Mouse (Mus musculus) C2C12 (cell line): ENCODE data around the gene Fam166a. TPM values are rescaled to one million over a fixed set of nuclear protein-coding genes. Genes with fewer than 3 reads are reported as not detected.

Experiments
- H3K27me3 ChIP-seq: one replicate; pipeline ENCODE4 v1.6.1; 2011; ENCODE audit not compliant: control insufficient read depth, insufficient read depth, insufficient read length
- H3K36me3 ChIP-seq: one replicate; pipeline ENCODE4 v1.6.1; 2011; ENCODE audit not compliant: control insufficient read depth, insufficient read depth
- H3K4me3 ChIP-seq: one replicate; pipeline ENCODE4 v1.5.1; 2011; ENCODE audit warnings: mild to moderate bottlenecking, control low read depth; ENCODE audit not compliant: poor library complexity, insufficient read depth, severe bottlenecking
- H3K79me2 ChIP-seq: one replicate; pipeline ENCODE4 v1.6.1; 2011; ENCODE audit not compliant: control insufficient read depth, insufficient read depth
- H3K79me3 ChIP-seq: one replicate; pipeline ENCODE4 v1.6.1; 2011; ENCODE audit warnings: low read depth, control low read depth
- H3ac ChIP-seq: one replicate; pipeline ENCODE3; 2011; ENCODE audit warnings: low read depth; ENCODE audit not compliant: control insufficient read depth, insufficient read length
- CEBPB ChIP-seq: IDR thresholded peaks from one replicate; pipeline ENCODE4 v1.6.1; 2011; ENCODE audit warnings: low read depth, mild to moderate bottlenecking, control low read depth, moderate library complexity
- CTCF ChIP-seq: IDR thresholded peaks from one replicate; pipeline ENCODE4 v1.5.1; 2011; ENCODE audit not compliant: control insufficient read depth, insufficient read depth, insufficient read length
- FOSL1 ChIP-seq: IDR thresholded peaks from one replicate; pipeline ENCODE4 v1.8.0; 2011; ENCODE audit warnings: mild to moderate bottlenecking, low read length; ENCODE audit not compliant: poor library complexity, insufficient read depth, severe bottlenecking
- MAX ChIP-seq: IDR thresholded peaks from one replicate; pipeline ENCODE4 v1.6.1; 2011; ENCODE audit warnings: mild to moderate bottlenecking, control low read depth
- MYOD1 ChIP-seq: IDR thresholded peaks from one replicate; pipeline ENCODE4 v1.6.1; 2011; ENCODE audit warnings: low read depth; ENCODE audit not compliant: control insufficient read depth, insufficient read length
- MYOG ChIP-seq: IDR thresholded peaks from one replicate; pipeline ENCODE4 v1.6.1; 2011; ENCODE audit not compliant: control insufficient read depth, insufficient read length; ENCODE audit errors: extremely low read depth
- USF1 ChIP-seq: IDR thresholded peaks from one replicate; pipeline ENCODE4 v1.6.1; 2011; ENCODE audit warnings: low read depth, mild to moderate bottlenecking, control low read depth, moderate library complexity
- polyA plus RNA-seq: library from polyadenylated mRNA; unstranded; fragments of >200 nt; fragmentation: generic; extraction: Trizol; gene quantifications from one replicate; pipeline ENCODE4 v1.2.1, GENCODE M21; 2012; ENCODE audit warnings: missing spikeins

Fam166a gene
- polyA plus RNA-seq, 1 experiment = not detected

DNA sequence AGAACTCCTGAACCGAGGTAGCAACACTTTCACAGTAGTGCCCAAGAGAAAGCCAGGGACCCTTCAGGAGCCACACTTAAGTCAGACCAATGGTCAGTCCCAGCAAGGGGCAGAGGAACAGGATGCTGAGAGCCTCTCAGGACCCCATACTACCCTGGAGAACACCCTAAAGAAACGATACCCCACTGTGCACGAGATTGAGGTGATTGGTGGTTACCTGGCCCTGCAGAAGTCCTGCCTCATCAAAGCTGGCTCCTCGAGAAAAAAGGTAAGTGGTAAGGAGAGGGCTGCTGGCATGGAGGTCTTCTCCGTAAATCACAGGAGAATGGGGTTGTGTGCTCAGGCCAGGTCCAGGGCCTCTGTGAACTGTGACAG, 45.7 kb downstream of the Fam166a start:
- no peak overlapping the region for H3K4me3 ChIP-seq
- no peaks in the 10 kb centered on the region for H3K27me3 ChIP-seq
- H3K36me3 ChIP-seq = peaks cover 3% of the 10 kb centered on the region
- TF ChIP-seq USF1 (no peak), CTCF (no peak), MAX (no peak), FOSL1 (no peak), MYOD1 (no peak), MYOG (no peak), CEBPB (no peak)
- peaks cover 51% of the 10 kb centered on the region for H3K79me2 ChIP-seq
- H3ac ChIP-seq = peak overlapping the region; percentile 35
- peaks cover 8% of the 10 kb centered on the region for H3K79me3 ChIP-seq

DNA sequence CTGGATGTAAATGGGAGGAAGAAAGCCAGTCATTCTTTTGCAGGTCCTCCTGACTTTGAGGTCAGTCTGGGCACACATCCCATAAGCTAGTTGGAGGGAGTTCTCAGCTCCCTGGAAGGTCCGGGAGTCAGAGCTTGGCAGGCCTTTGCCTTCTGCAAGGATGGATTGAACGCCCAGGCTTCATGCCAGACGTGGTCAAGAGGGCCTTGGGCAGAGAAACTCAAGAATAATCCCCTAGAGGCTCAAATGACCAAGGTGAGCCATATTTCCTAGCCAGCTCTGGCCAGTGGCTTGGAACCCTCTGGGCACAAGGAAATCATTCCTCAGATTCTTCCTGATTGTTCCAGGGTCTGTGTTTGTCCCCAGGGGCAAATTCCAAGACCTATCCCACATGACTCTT, 46.3 kb downstream of the Fam166a start:
- no peak for TF ChIP-seq CTCF
- no peak for TF ChIP-seq MAX
- no peak for TF ChIP-seq MYOD1
- no peak for TF ChIP-seq MYOG
- TF ChIP-seq FOSL1 = no peak
- TF ChIP-seq CEBPB = no peak
- no peak for TF ChIP-seq USF1
- peaks cover 3% of the 10 kb centered on the region for H3K36me3 ChIP-seq
- no peak overlapping the region for H3K4me3 ChIP-seq
- peaks cover 52% of the 10 kb centered on the region for H3K79me2 ChIP-seq
- no peaks in the 10 kb centered on the region for H3K27me3 ChIP-seq
- peaks cover 8% of the 10 kb centered on the region for H3K79me3 ChIP-seq
- H3ac ChIP-seq = no peak overlapping the region

DNA sequence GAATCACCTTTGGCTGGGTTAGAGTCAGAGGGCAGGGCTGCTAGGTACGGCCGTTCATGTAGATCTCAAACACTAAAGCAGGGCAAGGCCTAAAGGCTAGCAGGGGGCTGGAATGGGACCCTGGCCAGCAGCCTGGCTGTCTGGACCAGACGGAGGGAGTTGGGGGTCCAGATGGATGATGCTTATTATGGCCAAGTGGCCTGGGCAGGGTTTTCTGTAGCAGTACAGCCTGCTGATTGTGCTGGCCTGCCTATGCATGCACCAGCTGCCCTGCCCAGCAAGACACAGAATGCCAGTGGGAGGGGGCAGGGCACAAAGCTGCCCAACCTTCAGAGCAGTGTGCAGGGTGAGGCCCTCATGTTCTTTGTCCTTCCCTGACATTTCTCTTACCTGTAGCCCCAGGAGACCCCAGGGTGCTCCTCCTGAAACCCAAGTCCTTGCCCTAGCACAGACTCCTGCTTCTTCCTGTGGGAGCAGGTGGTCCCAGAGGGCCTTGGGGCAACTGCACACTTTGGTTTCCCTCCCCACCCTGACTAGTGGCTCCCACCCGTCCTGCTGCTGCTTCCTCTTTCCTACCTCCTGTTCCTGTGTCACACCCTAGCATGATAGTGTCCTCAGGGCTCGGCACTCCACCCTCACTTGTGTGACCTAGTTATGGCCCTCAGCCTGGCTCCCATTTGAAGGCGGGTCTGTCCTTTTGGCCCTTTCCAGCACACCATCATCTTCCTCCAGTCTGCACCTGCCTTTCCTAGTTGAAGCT, 47.5 kb downstream of the Fam166a start:
- no peak overlapping the region for H3K4me3 ChIP-seq
- H3K79me2 ChIP-seq = peaks cover 64% of the 10 kb centered on the region
- H3K27me3 ChIP-seq = no peaks in the 10 kb centered on the region
- H3K79me3 ChIP-seq = peaks cover 13% of the 10 kb centered on the region
- TF ChIP-seq MYOD1 (no peak), CEBPB (no peak), MYOG (no peak), USF1 (no peak), CTCF (no peak), FOSL1 (no peak), MAX (no peak)
- peaks cover 16% of the 10 kb centered on the region for H3K36me3 ChIP-seq
- peak overlapping the region; percentile 21 for H3ac ChIP-seq

DNA sequence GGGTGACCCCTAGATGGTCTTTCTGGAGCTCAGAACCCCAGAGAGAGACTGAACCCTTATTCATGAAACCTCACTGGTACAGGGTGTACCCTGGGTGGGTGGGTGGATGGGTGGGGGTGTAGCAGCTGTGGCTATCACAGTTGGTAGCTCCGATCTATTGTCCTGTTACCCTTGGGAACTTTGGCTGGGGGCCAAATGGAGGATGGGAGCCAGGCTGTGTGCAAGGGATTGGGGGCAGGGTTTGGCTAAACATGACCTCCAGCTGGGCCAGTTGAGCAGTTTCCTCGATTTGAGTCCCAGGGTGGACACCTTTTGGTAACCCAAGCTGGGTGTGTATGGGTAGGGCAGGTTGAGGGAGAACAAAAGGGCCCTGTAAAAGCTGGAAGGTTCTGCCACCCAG, 48.2 kb downstream of the Fam166a start:
- no peaks in the 10 kb centered on the region for H3K27me3 ChIP-seq
- H3K4me3 ChIP-seq = no peak overlapping the region
- peaks cover 19% of the 10 kb centered on the region for H3K79me3 ChIP-seq
- TF ChIP-seq MYOD1 = no peak
- no peak for TF ChIP-seq MAX
- TF ChIP-seq CTCF = no peak
- TF ChIP-seq CEBPB = no peak
- no peak for TF ChIP-seq MYOG
- no peak for TF ChIP-seq FOSL1
- H3K36me3 ChIP-seq = peaks cover 18% of the 10 kb centered on the region
- H3K79me2 ChIP-seq = peaks cover 71% of the 10 kb centered on the region
- H3ac ChIP-seq = no peak overlapping the region

DNA sequence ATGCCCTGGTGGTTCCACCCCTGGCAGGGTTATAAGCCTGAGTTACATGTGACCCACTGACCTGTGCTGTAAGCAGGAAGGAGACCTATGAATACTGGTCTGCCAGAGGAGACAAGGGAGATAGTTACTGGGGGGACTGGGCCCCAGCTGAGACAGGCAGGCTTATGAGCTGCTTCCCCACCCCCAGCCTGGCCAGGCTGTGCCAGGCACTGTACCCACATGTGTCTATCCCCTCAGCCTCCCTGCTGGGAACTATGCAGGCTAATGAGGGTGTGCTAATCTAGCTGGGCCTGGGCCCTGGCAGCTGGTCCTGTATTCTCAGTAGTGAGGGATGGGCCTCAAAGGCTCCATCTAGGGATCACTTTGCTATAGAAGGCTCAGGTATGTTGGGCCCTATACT, 48.7 kb downstream of the Fam166a start:
- Histone ChIP-seq H3K36me3 (peaks cover 18% of the 10 kb centered on the region), H3ac (no peak overlapping the region), H3K79me3 (peaks cover 19% of the 10 kb centered on the region), H3K27me3 (no peaks in the 10 kb centered on the region), H3K79me2 (peaks cover 76% of the 10 kb centered on the region), H3K4me3 (no peak overlapping the region)
- TF ChIP-seq CEBPB (no peak), MYOD1 (no peak), MYOG (no peak), MAX (no peak), FOSL1 (no peak), CTCF (no peak), USF1 (no peak)
